Mouse (Mus musculus) intestine, embryonic 16.5 days (tissue): ENCODE measurements at regions not wholly inside any gene's neighbourhood (a gene's known extent, or its start where the extent isn't known, plus 50 kb on each side); places are given as distances from the start of the nearest gene placed in this dataset.

Source experiments
- ATAC-seq: fragments of 200-750 bp; cut with Nextera tagmentation; 2 replicates; pipeline ENCODE4 v1.8.0; 2017; ENCODE audit warnings: moderate TSS enrichment, moderate library complexity
- H3K27ac ChIP-seq: fragments of 300-500 bp; sonication (generic); 2 replicates; pipeline ENCODE4 v1.5.1; 2014; ENCODE audit warnings: mild to moderate bottlenecking, low read length
- H3K27me3 ChIP-seq: fragments of 300-500 bp; sonication (generic); replicated peaks from 2 replicates; pipeline ENCODE4 v1.6.1; 2014; ENCODE audit warnings: low read length, control low read depth, mixed read lengths; ENCODE audit not compliant: control insufficient read depth, insufficient read depth
- H3K36me3 ChIP-seq: fragments of 300-500 bp; sonication (generic); 2 replicates; pipeline ENCODE4 v1.6.1; 2014; ENCODE audit warnings: low read length, control low read depth; ENCODE audit not compliant: control insufficient read depth, insufficient read depth
- H3K4me1 ChIP-seq: fragments of 300-500 bp; sonication (generic); 2 replicates; pipeline ENCODE4 v1.6.1; 2014; ENCODE audit warnings: low read length, control low read depth, mixed read lengths; ENCODE audit not compliant: control insufficient read depth, insufficient read depth
- H3K4me2 ChIP-seq: fragments of 300-500 bp; sonication (generic); 2 replicates; pipeline ENCODE4 v1.6.1; 2014; ENCODE audit warnings: low read depth, low read length, control low read depth
- H3K4me3 ChIP-seq: fragments of 300-500 bp; sonication (generic); 2 replicates; pipeline ENCODE4 v1.5.1; 2014; ENCODE audit warnings: mild to moderate bottlenecking, low read length
- H3K9ac ChIP-seq: fragments of 300-500 bp; sonication (generic); 2 replicates; pipeline ENCODE4 v1.6.1; 2014; ENCODE audit warnings: low read depth, low read length
- H3K9me3 ChIP-seq: fragments of 300-500 bp; sonication (generic); 2 replicates; pipeline ENCODE4 v1.6.1; 2016; ENCODE audit warnings: low read length, control low read depth; ENCODE audit not compliant: control insufficient read depth
- WGBS: fragments of 180-500 bp; shearing (Covaris S2); extraction: QIAGEN DNeasy Blood & Tissue Kit; methylation state at CpG from one replicate; pipeline ENCODE4 v1.1.7; 2014; 5-methylcytosine and 5-hydroxymethylcytosine counted together

GRCm38 (mm10) chr5:47556717-47557116 lies 426.2 kb upstream of the Slit2 start:
- 66% methylated on average over 1 of the region's 1 CpGs for WGBS
- ATAC-seq: no peak
- Histone ChIP-seq H3K4me1 (no peaks in the 10 kb centered on the region), H3K9ac (no peak overlapping the region), H3K4me2 (no peak overlapping the region), H3K36me3 (no peaks in the 10 kb centered on the region), H3K27ac (no peak overlapping the region), H3K4me3 (no peak overlapping the region), H3K27me3 (no peaks in the 10 kb centered on the region), H3K9me3 (no peaks in the 10 kb centered on the region)

GRCm38 (mm10) chr5:47557152-47557800 lies 425.7 kb upstream of the Slit2 start:
- Histone ChIP-seq H3K4me3 (no peak overlapping the region), H3K9me3 (no peaks in the 10 kb centered on the region), H3K4me1 (no peaks in the 10 kb centered on the region), H3K27me3 (no peaks in the 10 kb centered on the region), H3K36me3 (no peaks in the 10 kb centered on the region), H3K4me2 (no peak overlapping the region), H3K27ac (no peak overlapping the region), H3K9ac (no peak overlapping the region)
- WGBS: 74% methylated on average over 8 of the region's 8 CpGs
- ATAC-seq: no peak
